In genomic region chr11:115612059-115612409, GRCm38 (mm10) we compare ENCODE assay signal across 7 mouse cellular contexts. TPM values are rescaled to one million over a fixed set of nuclear protein-coding genes. Genes with fewer than 3 reads are reported as not detected.
A peak's percentile ranks its signal among the peaks of the same experiment; 100 is the strongest.
DNase-seq lines count a peak whose midpoint lies in the region; ATAC-seq and TF ChIP-seq lines count a peak whose summit lies in the region.

No protein-coding gene starts in this region.

- TF ChIP-seq CTCF in gastrocnemius, adult 2 months (IDR thresholded peaks at IDR 0.05), result peak; percentile 23; the same call in 1 of the 2 replicates
- TF ChIP-seq CTCF in hindbrain, postnatal 0 days (IDR thresholded peaks at IDR 0.05; ENCODE audit: low read depth), result peak; percentile 14; the same call in 1 of the 2 replicates

- H3K9ac ChIP-seq in hindbrain, postnatal 0 days (replicated peaks; ENCODE audit: low read length), result peak overlapping the region; percentile 74

- 2% methylated on average over 13 of the region's 13 CpGs for WGBS in hindbrain, postnatal 0 days

- H3K27me3 ChIP-seq in hindbrain, postnatal 0 days (ENCODE audit: insufficient read depth, low read length), result no peaks in the 10 kb centered on the region

- peaks cover 29% of the 10 kb centered on the region for H3K36me3 ChIP-seq in hindbrain, postnatal 0 days (ENCODE audit: insufficient read depth, low read length)

- no peaks in the 10 kb centered on the region for H3K9me3 ChIP-seq in hindbrain, postnatal 0 days (ENCODE audit: low read length)

- peak overlapping the region; percentile 100 for H3K27ac ChIP-seq in gastrocnemius, adult 2 months
- peak overlapping the region; percentile 86; the same call in 1 of the 2 replicates for H3K27ac ChIP-seq in hindbrain, postnatal 0 days

- H3K4me2 ChIP-seq in hindbrain, postnatal 0 days (ENCODE audit: low read depth, low read length), result peak overlapping the region; percentile 95

- ATAC-seq in hindbrain, postnatal 0 days, result peak; percentile 28; the same call in 1 of the 2 replicates

- intact Hi-C loops in gastrocnemius, adult 2 months (cut with DNase I), result loop anchor here (5.0 kb wide), 2 partner anchors 75 to 130 kb away; partner anchors contain the start of gene Sumo2
- intact Hi-C loops in left cerebral cortex, postnatal 36 days (cut with DNase I), result loop anchor here (5.0 kb wide), 1 partner anchor 125 kb away; no protein-coding TSS in a partner anchor

- DNase-seq in ZHBTc4 (ENCODE audit: low read depth, low spot score), result peak; percentile 43
- DNase-seq in cerebellum, adult 9-10 months, result peak; percentile 80
- DNase-seq in gastrocnemius, adult 2 months, result peak; percentile 94
- peak; percentile 75 for DNase-seq in hindbrain, postnatal 0 days (ENCODE audit: low spot score)
- DNase-seq in left cerebral cortex, postnatal 36 days (ENCODE audit: low spot score in 2 of 2), result peak; percentile 46 to 49
- peak; percentile 31 for DNase-seq in mesoderm, embryonic 11.5 days (ENCODE audit: low read depth, low spot score)
- peak; percentile 51 to 70 for DNase-seq in spleen, postnatal 36 days (ENCODE audit: low spot score in 2 of 2)

- peak overlapping the region; percentile 94 for H3K4me3 ChIP-seq in gastrocnemius, adult 2 months
- H3K4me3 ChIP-seq in hindbrain, postnatal 0 days (ENCODE audit: low read length), result peak overlapping the region; percentile 68

- peaks cover 6% of the 10 kb centered on the region; the same call in 1 of the 2 replicates for H3K4me1 ChIP-seq in hindbrain, postnatal 0 days (ENCODE audit: insufficient read depth, low read length)

RNA-seq across cellular contexts. Expression of gene Mif4gd, which starts 0.7 kb away (rescaled TPM):
- total RNA-seq in gastrocnemius, adult 2 months (2021), result 10 to 100 TPM; 46.0 to 55.0 TPM
- total RNA-seq in hindbrain, postnatal 0 days (2014; rRNA removed), result 13.2 and 16.7 TPM in 2 replicates
- polyA plus RNA-seq in hindbrain, postnatal 0 days (2015; fragmentation: Nextera tagmentation; extraction: Ambion mirVana), result 19.2 and 22.7 TPM in 2 replicates
- 10 to 100 TPM; 15.1 to 18.1 TPM for total RNA-seq in left cerebral cortex, postnatal 36 days (2021)

RNA-seq across cellular contexts. Expression of gene Gga3, which starts 8.2 kb away (rescaled TPM):
- 10 to 100 TPM; 18.8 to 20.7 TPM for total RNA-seq in gastrocnemius, adult 2 months (2021)
- 35.3 and 38.2 TPM in 2 replicates for total RNA-seq in hindbrain, postnatal 0 days (2014; rRNA removed)
- polyA plus RNA-seq in hindbrain, postnatal 0 days (2015; fragmentation: Nextera tagmentation; extraction: Ambion mirVana), result 16.1 and 16.9 TPM in 2 replicates
- 10 to 100 TPM; 70.2 to 74.3 TPM for total RNA-seq in left cerebral cortex, postnatal 36 days (2021)

RNA-seq across cellular contexts. Expression of gene Mrps7, which starts 8.3 kb away (rescaled TPM):
- 10 to 100 TPM; 66.8 to 88.5 TPM for total RNA-seq in gastrocnemius, adult 2 months (2021)
- 33.6 and 45.9 TPM in 2 replicates for total RNA-seq in hindbrain, postnatal 0 days (2014; rRNA removed)
- polyA plus RNA-seq in hindbrain, postnatal 0 days (2015; fragmentation: Nextera tagmentation; extraction: Ambion mirVana), result 78.8 and 86.7 TPM in 2 replicates
- 10 to 100 TPM; 49.8 to 57.9 TPM for total RNA-seq in left cerebral cortex, postnatal 36 days (2021)

RNA-seq across cellular contexts. Expression of gene Slc25a19, which starts 16.1 kb away (rescaled TPM):
- 10 to 100 TPM; 43.1 to 51.5 TPM for total RNA-seq in gastrocnemius, adult 2 months (2021)
- 29.0 and 29.5 TPM in 2 replicates for total RNA-seq in hindbrain, postnatal 0 days (2014; rRNA removed)
- polyA plus RNA-seq in hindbrain, postnatal 0 days (2015; fragmentation: Nextera tagmentation; extraction: Ambion mirVana), result 41.2 and 41.8 TPM in 2 replicates
- 10 to 100 TPM; 56.8 to 60.1 TPM for total RNA-seq in left cerebral cortex, postnatal 36 days (2021)

RNA-seq across cellular contexts. Expression of gene Nup85, which starts 47.8 kb away (rescaled TPM):
- 10 to 100 TPM; 17.2 to 18.6 TPM for total RNA-seq in gastrocnemius, adult 2 months (2021)
- total RNA-seq in hindbrain, postnatal 0 days (2014; rRNA removed), result 50.2 and 61.9 TPM in 2 replicates
- 80.7 and 81.8 TPM in 2 replicates for polyA plus RNA-seq in hindbrain, postnatal 0 days (2015; fragmentation: Nextera tagmentation; extraction: Ambion mirVana)
- 10 to 100 TPM; 41.6 to 49.9 TPM for total RNA-seq in left cerebral cortex, postnatal 36 days (2021)

Comparison
In these comparisons a context has a peak if more than half of its experiments do, and no peak if none do; other contexts are left out.
1. Peak in every context shown above with its lines: DNase-seq, ATAC-seq, H3K4me3 ChIP-seq and H3K27ac ChIP-seq.
2. DNase-seq: peak in every context shown above with its lines; median percentile 94 in gastrocnemius, adult 2 months; 80 in cerebellum, adult 9-10 months; 75 in hindbrain, postnatal 0 days; 60 in spleen, postnatal 36 days; 48 in left cerebral cortex, postnatal 36 days; 43 in ZHBTc4; 31 in mesoderm, embryonic 11.5 days.